Mouse (Mus musculus): ENCODE data around the gene Vmn2r50. TPM values are rescaled to one million over a fixed set of nuclear protein-coding genes. Genes with fewer than 3 reads are reported as not detected.
"Not testable (repeated sequence)": the region's sequence is repeated elsewhere in the genome, so short reads cannot be mapped to it uniquely, and the experiment has no call there.

Gene Vmn2r50
- not detected in 2 replicates for polyA plus RNA-seq (2014; fragmentation: Nextera tagmentation; extraction: Ambion mirVana)

DNA sequence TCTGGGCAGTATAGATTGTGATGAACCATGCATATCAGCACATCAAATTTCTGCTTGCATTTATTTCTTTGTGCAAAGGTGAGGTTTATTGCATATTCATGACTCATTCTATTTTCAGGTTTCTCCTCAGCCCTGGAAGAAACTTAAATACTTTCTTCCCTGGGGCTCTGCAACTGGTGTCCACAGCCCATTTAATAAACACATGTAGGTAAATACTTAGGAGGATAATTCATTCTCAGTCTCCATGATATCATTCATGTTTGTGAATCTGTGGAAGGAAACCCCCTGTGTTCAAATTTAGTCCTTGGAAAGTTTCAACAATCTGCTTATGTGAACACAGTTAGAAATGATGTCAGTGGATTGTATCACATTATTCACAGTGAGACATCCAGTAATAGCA lies at the start of gene Vmn2r50:
Gene Vmn2r50, minus strand, starts transcription at position 101 of the 400 bp plus-strand sequence.
- H3K4me2 ChIP-seq (ENCODE audit: low read depth, severe bottlenecking); H3K36me3 ChIP-seq (ENCODE audit: control insufficient read depth, insufficient read depth, low read length); ATAC-seq (ENCODE audit: insufficient number of reproducible peaks, low FRiP score, low TSS enrichment, low read depth); H3K9me3 ChIP-seq (ENCODE audit: control insufficient read depth, low read length); H3K27me3 ChIP-seq (ENCODE audit: control insufficient read depth, insufficient read depth, low read length); H3K9ac ChIP-seq (ENCODE audit: low read length); DNase-seq (ENCODE audit: low spot score); H3K4me1 ChIP-seq (ENCODE audit: control insufficient read depth, insufficient read depth, low read length); H3K27ac ChIP-seq (replicated peaks; ENCODE audit: low read depth, low read length); H3K4me3 ChIP-seq (ENCODE audit: low read depth, low read length): not testable (repeated sequence)

DNA sequence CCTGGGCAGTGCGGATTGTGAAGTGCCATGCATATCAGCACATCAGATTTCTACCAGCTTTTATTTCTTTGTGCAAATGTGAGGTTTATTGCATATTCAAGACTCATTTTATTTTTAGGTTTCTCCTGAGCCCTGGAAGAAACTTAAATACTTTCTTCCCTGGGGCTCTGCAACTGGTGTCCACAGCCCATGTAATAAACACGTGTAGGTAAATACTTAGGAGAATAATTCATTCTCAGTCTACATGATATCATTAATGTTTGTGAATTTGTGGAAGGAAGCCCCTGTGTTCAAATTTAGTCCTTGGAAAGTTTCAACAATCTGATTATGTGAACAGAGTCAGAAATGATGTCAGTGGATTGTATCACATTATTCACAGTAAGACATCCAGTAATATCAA lies 60.9 kb downstream of the Vmn2r50 start, which contains the start of gene Vmn2r49:
Gene Vmn2r49, minus strand, starts transcription at position 101 of the 400 bp plus-strand sequence.
- WGBS, result no CpG with 5 or more reads among the region's 2 CpGs
- not testable (repeated sequence) for ATAC-seq (ENCODE audit: insufficient number of reproducible peaks, low FRiP score, low TSS enrichment, low read depth); H3K27me3 ChIP-seq (ENCODE audit: control insufficient read depth, insufficient read depth, low read length)

More for the DNA sequence above, 60.9 kb downstream of the Vmn2r50 start, which contains the start of gene Vmn2r49:
- not testable (repeated sequence) for H3K9me3 ChIP-seq (ENCODE audit: control insufficient read depth, low read length); H3K9ac ChIP-seq (ENCODE audit: low read length); H3K4me2 ChIP-seq (ENCODE audit: low read depth, severe bottlenecking); H3K27ac ChIP-seq (replicated peaks; ENCODE audit: low read depth, low read length); H3K4me3 ChIP-seq (ENCODE audit: low read depth, low read length); H3K4me1 ChIP-seq (ENCODE audit: control insufficient read depth, insufficient read depth, low read length); DNase-seq (ENCODE audit: low spot score); H3K36me3 ChIP-seq (ENCODE audit: control insufficient read depth, insufficient read depth, low read length)

Other genes starting within 250 kb of the Vmn2r50 start
- gene Vmn2r47, start 212.0 kb downstream of the Vmn2r50 start, polyA plus RNA-seq (2014; fragmentation: Nextera tagmentation; extraction: Ambion mirVana), result not detected in 2 replicates
- gene Vmn2r48, start 99.7 kb downstream of the Vmn2r50 start, polyA plus RNA-seq (2014; fragmentation: Nextera tagmentation; extraction: Ambion mirVana), result not detected in 2 replicates
- gene Vmn2r49, start 61.0 kb downstream of the Vmn2r50 start, polyA plus RNA-seq (2014; fragmentation: Nextera tagmentation; extraction: Ambion mirVana), result not detected in 2 replicates
- gene Vmn2r51, start 52.4 kb upstream of the Vmn2r50 start, polyA plus RNA-seq (2014; fragmentation: Nextera tagmentation; extraction: Ambion mirVana), result not detected in 2 replicates
- not detected in 2 replicates for gene Vmn2r52, start 123.3 kb upstream of the Vmn2r50 start, polyA plus RNA-seq (2014; fragmentation: Nextera tagmentation; extraction: Ambion mirVana)
- gene Vmn1r66, start 224.7 kb upstream of the Vmn2r50 start, polyA plus RNA-seq (2014; fragmentation: Nextera tagmentation; extraction: Ambion mirVana), result not detected in 2 replicates